Mouse (Mus musculus) liver, adult 2 months (tissue): ENCODE measurements around the gene Rhoj.

Source experiments
- CTCF ChIP-seq: fragments of 200-500 bp; IDR thresholded peaks from 2 replicates; pipeline ENCODE4 v1.5.1; 2011; ENCODE audit warnings: low read depth, low read length, control low read depth
- POLR2A ChIP-seq: fragments of 200-500 bp; IDR thresholded peaks from 2 replicates; pipeline ENCODE4 v1.6.1; 2011; ENCODE audit warnings: low read length, control low read depth; ENCODE audit not compliant: insufficient read depth; ENCODE audit errors: extremely low read depth

- TF ChIP-seq CTCF (no peak), POLR2A (no peak)
Measured at GRCm38 (mm10) chr12:75277425-75277824, 30.7 kb upstream of the Rhoj start.
